Mouse (Mus musculus) testis, adult 2 months (tissue): ENCODE measurements around the gene Rgs6.

Source experiments
- CTCF ChIP-seq: fragments of 200-500 bp; IDR thresholded peaks from 2 replicates; pipeline ENCODE4 v1.5.1; 2012; ENCODE audit warnings: low read depth, mild to moderate bottlenecking, inconsistent platforms, low read length, moderate library complexity; ENCODE audit not compliant: control insufficient read depth, insufficient read depth, insufficient replicate concordance
- POLR2A ChIP-seq: fragments of 200-500 bp; IDR thresholded peaks from 2 replicates; pipeline ENCODE4 v1.6.1; 2012; ENCODE audit warnings: low read depth, mild to moderate bottlenecking, inconsistent platforms, low read length, moderate library complexity; ENCODE audit not compliant: control insufficient read depth

DNA sequence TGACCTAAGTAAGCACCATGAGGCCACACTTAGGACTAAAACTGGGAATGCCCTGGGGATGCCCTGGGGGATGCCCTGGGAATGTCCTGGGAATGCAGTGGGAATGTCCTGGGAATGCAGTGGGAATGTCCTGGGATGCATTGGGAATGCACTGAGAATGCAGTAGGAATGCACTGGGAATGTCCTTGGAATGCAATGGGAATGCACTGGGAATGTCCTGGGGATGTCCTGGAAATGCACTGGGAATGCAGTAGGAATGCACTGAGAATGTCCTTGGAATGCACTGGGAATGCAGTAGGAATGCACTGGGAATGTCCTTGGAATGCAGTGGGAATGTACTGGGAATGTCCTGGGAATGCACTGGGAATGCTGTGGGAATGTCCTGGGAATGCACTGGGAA lies 25.2 kb upstream of the Rgs6 start:
- TF ChIP-seq POLR2A (no peak), CTCF (no peak)
